Mouse (Mus musculus): ENCODE results near the gene Ftl1. TPM values are rescaled to one million over a fixed set of nuclear protein-coding genes. Genes with fewer than 3 reads are reported as not detected.

The Ftl1 gene
- polyA plus RNA-seq, 1 experiment from 2014 or later: 5,943 TPM

- peaks cover 19% of the 10 kb centered on the region for H3K4me1 ChIP-seq (replicated peaks; ENCODE audit: control insufficient read depth, insufficient read depth, low read length)
- no peak overlapping the region for H3K4me2 ChIP-seq (replicated peaks; ENCODE audit: low read depth, low read length)
- H3K9me3 ChIP-seq (ENCODE audit: control insufficient read depth, low read length): no peaks in the 10 kb centered on the region
- H3K4me3 ChIP-seq (ENCODE audit: low read depth, low read length): no peak overlapping the region
- DNase-seq (ENCODE audit: low spot score) (no peak), ATAC-seq (ENCODE audit: low FRiP score) (no peak)
- H3K36me3 ChIP-seq (ENCODE audit: control insufficient read depth, insufficient read depth, low read length): peaks cover 11% of the 10 kb centered on the region; the same call in 1 of the 2 replicates
- H3K27me3 ChIP-seq (ENCODE audit: control insufficient read depth, insufficient read depth, low read length): no peaks in the 10 kb centered on the region
- H3K9ac ChIP-seq (ENCODE audit: low read depth, low read length): no peak overlapping the region; the same call in 1 of the 2 replicates
- H3K27ac ChIP-seq (ENCODE audit: low read depth, low read length): peak overlapping the region; percentile 84
- WGBS: 64% methylated on average over 5 of the region's 5 CpGs
These were observed 1.6 kb upstream of the Ftl1 start for GRCm38 (mm10) chr7:45461326-45461725.

- Histone ChIP-seq H3K9me3 (ENCODE audit: control insufficient read depth, low read length) (no peaks in the 10 kb centered on the region), H3K4me2 (replicated peaks; ENCODE audit: low read depth, low read length) (peak overlapping the region; percentile 7; the same call in 1 of the 2 replicates)
- ATAC-seq (ENCODE audit: low FRiP score): no peak
These were observed 1.2 kb upstream of the Ftl1 start for GRCm38 (mm10) chr7:45460860-45461314.

GRCm38 (mm10) chr7:45460377-45460776, 693 bp upstream of the Ftl1 start:
- Histone ChIP-seq H3K4me2 (replicated peaks; ENCODE audit: low read depth, low read length) (peak overlapping the region; percentile 49), H3K4me1 (replicated peaks; ENCODE audit: control insufficient read depth, insufficient read depth, low read length) (peaks cover 17% of the 10 kb centered on the region), H3K27ac (ENCODE audit: low read depth, low read length) (peak overlapping the region; percentile 84), H3K9me3 (ENCODE audit: control insufficient read depth, low read length) (no peaks in the 10 kb centered on the region), H3K36me3 (ENCODE audit: control insufficient read depth, insufficient read depth, low read length) (peaks cover 11% of the 10 kb centered on the region; the same call in 1 of the 2 replicates), H3K4me3 (ENCODE audit: low read depth, low read length) (peak overlapping the region; percentile 84), H3K9ac (ENCODE audit: low read depth, low read length) (peak overlapping the region; percentile 59), H3K27me3 (ENCODE audit: control insufficient read depth, insufficient read depth, low read length) (no peaks in the 10 kb centered on the region)
- DNase-seq (ENCODE audit: low spot score) (no peak), ATAC-seq (ENCODE audit: low FRiP score) (no peak)
- 76% methylated on average over 7 of the region's 7 CpGs for WGBS

More at GRCm38 (mm10) chr7:45460860-45461314, 1.2 kb upstream of the Ftl1 start:
- 24% methylated on average over 13 of the region's 13 CpGs for WGBS
- peak; percentile 45 for DNase-seq (ENCODE audit: low spot score)
- Histone ChIP-seq H3K27me3 (ENCODE audit: control insufficient read depth, insufficient read depth, low read length) (no peaks in the 10 kb centered on the region), H3K4me3 (ENCODE audit: low read depth, low read length) (no peak overlapping the region), H3K9ac (ENCODE audit: low read depth, low read length) (peak overlapping the region; percentile 25; the same call in 1 of the 2 replicates), H3K27ac (ENCODE audit: low read depth, low read length) (peak overlapping the region; percentile 84), H3K36me3 (ENCODE audit: control insufficient read depth, insufficient read depth, low read length) (peaks cover 11% of the 10 kb centered on the region; the same call in 1 of the 2 replicates), H3K4me1 (replicated peaks; ENCODE audit: control insufficient read depth, insufficient read depth, low read length) (peaks cover 19% of the 10 kb centered on the region)

GRCm38 (mm10) chr7:45458748-45459563, 728 bp downstream of the Ftl1 start:
- DNase-seq (ENCODE audit: low spot score): peak; percentile 92
- H3K4me1 ChIP-seq (replicated peaks; ENCODE audit: control insufficient read depth, insufficient read depth, low read length): peaks cover 16% of the 10 kb centered on the region
- H3K27ac ChIP-seq (ENCODE audit: low read depth, low read length): peak overlapping the region; percentile 67
- H3K4me2 ChIP-seq (replicated peaks; ENCODE audit: low read depth, low read length): peak overlapping the region; percentile 64
- H3K4me3 ChIP-seq (ENCODE audit: low read depth, low read length): peak overlapping the region; percentile 84
- peak; percentile 80 for ATAC-seq (ENCODE audit: low FRiP score)
- H3K9ac ChIP-seq (ENCODE audit: low read depth, low read length): peak overlapping the region; percentile 92
- no peaks in the 10 kb centered on the region for H3K9me3 ChIP-seq (ENCODE audit: control insufficient read depth, low read length)
- no peaks in the 10 kb centered on the region for H3K27me3 ChIP-seq (ENCODE audit: control insufficient read depth, insufficient read depth, low read length)
- 1% methylated on average over 38 of the region's 43 CpGs for WGBS
- H3K36me3 ChIP-seq (ENCODE audit: control insufficient read depth, insufficient read depth, low read length): peaks cover 8% of the 10 kb centered on the region

- H3K27ac ChIP-seq (ENCODE audit: low read depth, low read length): 0 out of 2 replicates have a peak overlapping the region, but pooled peaks have one; percentile 3
- H3K4me1 ChIP-seq (replicated peaks; ENCODE audit: control insufficient read depth, insufficient read depth, low read length): peaks cover 16% of the 10 kb centered on the region
- peak; percentile 31 for DNase-seq (ENCODE audit: low spot score)
- no peaks in the 10 kb centered on the region for H3K27me3 ChIP-seq (ENCODE audit: control insufficient read depth, insufficient read depth, low read length)
- H3K4me2 ChIP-seq (replicated peaks; ENCODE audit: low read depth, low read length): peak overlapping the region; percentile 64
- no peaks in the 10 kb centered on the region for H3K9me3 ChIP-seq (ENCODE audit: control insufficient read depth, low read length)
- no peak overlapping the region for H3K9ac ChIP-seq (ENCODE audit: low read depth, low read length)
- 69% methylated on average over 10 of the region's 10 CpGs for WGBS
- H3K4me3 ChIP-seq (ENCODE audit: low read depth, low read length): peak overlapping the region; percentile 84
- no peak for ATAC-seq (ENCODE audit: low FRiP score)
- H3K36me3 ChIP-seq (ENCODE audit: control insufficient read depth, insufficient read depth, low read length): peaks cover 5% of the 10 kb centered on the region
These were observed 2.3 kb downstream of the Ftl1 start for GRCm38 (mm10) chr7:45457204-45458060.

- Histone ChIP-seq H3K4me2 (replicated peaks; ENCODE audit: low read depth, low read length) (peak overlapping the region; percentile 64; the same call in 1 of the 2 replicates), H3K27ac (ENCODE audit: low read depth, low read length) (0 out of 2 replicates have a peak overlapping the region, but pooled peaks have one; percentile 3), H3K4me3 (ENCODE audit: low read depth, low read length) (peak overlapping the region; percentile 84; the same call in 1 of the 2 replicates), H3K4me1 (replicated peaks; ENCODE audit: control insufficient read depth, insufficient read depth, low read length) (peaks cover 16% of the 10 kb centered on the region), H3K9me3 (ENCODE audit: control insufficient read depth, low read length) (no peaks in the 10 kb centered on the region), H3K27me3 (ENCODE audit: control insufficient read depth, insufficient read depth, low read length) (no peaks in the 10 kb centered on the region), H3K36me3 (ENCODE audit: control insufficient read depth, insufficient read depth, low read length) (peaks cover 5% of the 10 kb centered on the region), H3K9ac (ENCODE audit: low read depth, low read length) (no peak overlapping the region)
- DNase-seq (ENCODE audit: low spot score): no peak
- 52% methylated on average over 9 of the region's 9 CpGs for WGBS
- ATAC-seq (ENCODE audit: low FRiP score): no peak
These were observed 2.9 kb downstream of the Ftl1 start for GRCm38 (mm10) chr7:45456721-45457203.

- H3K27ac ChIP-seq (ENCODE audit: low read depth, low read length): no peak overlapping the region
- peaks cover 5% of the 10 kb centered on the region for H3K36me3 ChIP-seq (ENCODE audit: control insufficient read depth, insufficient read depth, low read length)
- no peak overlapping the region for H3K4me2 ChIP-seq (replicated peaks; ENCODE audit: low read depth, low read length)
These were observed 3.6 kb downstream of the Ftl1 start for GRCm38 (mm10) chr7:45455932-45456696.

GRCm38 (mm10) chr7:45454971-45455370, 4.7 kb downstream of the Ftl1 start:
- no peak overlapping the region for H3K9ac ChIP-seq (ENCODE audit: low read depth, low read length)
- WGBS: 82% methylated on average over 15 of the region's 15 CpGs
- ATAC-seq (ENCODE audit: low FRiP score): no peak
- H3K9me3 ChIP-seq (ENCODE audit: control insufficient read depth, low read length): no peaks in the 10 kb centered on the region
- no peak for DNase-seq (ENCODE audit: low spot score)
- H3K27ac ChIP-seq (ENCODE audit: low read depth, low read length): no peak overlapping the region
- peaks cover 9% of the 10 kb centered on the region; the same call in 1 of the 2 replicates for H3K4me1 ChIP-seq (replicated peaks; ENCODE audit: control insufficient read depth, insufficient read depth, low read length)
- H3K4me2 ChIP-seq (replicated peaks; ENCODE audit: low read depth, low read length): no peak overlapping the region
- no peak overlapping the region for H3K4me3 ChIP-seq (ENCODE audit: low read depth, low read length)
- H3K27me3 ChIP-seq (ENCODE audit: control insufficient read depth, insufficient read depth, low read length): no peaks in the 10 kb centered on the region
- peaks cover 5% of the 10 kb centered on the region for H3K36me3 ChIP-seq (ENCODE audit: control insufficient read depth, insufficient read depth, low read length)

More at GRCm38 (mm10) chr7:45455932-45456696, 3.6 kb downstream of the Ftl1 start:
- Histone ChIP-seq H3K9ac (ENCODE audit: low read depth, low read length) (no peak overlapping the region), H3K4me1 (replicated peaks; ENCODE audit: control insufficient read depth, insufficient read depth, low read length) (peaks cover 16% of the 10 kb centered on the region), H3K27me3 (ENCODE audit: control insufficient read depth, insufficient read depth, low read length) (no peaks in the 10 kb centered on the region), H3K4me3 (ENCODE audit: low read depth, low read length) (0 out of 2 replicates have a peak overlapping the region, but pooled peaks have one; percentile 84), H3K9me3 (ENCODE audit: control insufficient read depth, low read length) (no peaks in the 10 kb centered on the region)
- ATAC-seq (ENCODE audit: low FRiP score) (no peak), DNase-seq (ENCODE audit: low spot score) (no peak)
- 81% methylated on average over 13 of the region's 13 CpGs for WGBS

Data from hindbrain, embryonic 11.5 days (tissue).